Mouse (Mus musculus) neural tube, embryonic 14.5 days (tissue): ENCODE measurements at regions not wholly inside any gene's neighbourhood (a gene's known extent, or its start where the extent isn't known, plus 50 kb on each side); places are given as distances from the start of the nearest gene placed in this dataset.

ENCODE experiments used
- ATAC-seq: fragments of 200-750 bp; cut with Nextera tagmentation; 2 replicates; pipeline ENCODE4 v1.8.0; 2017; ENCODE audit warnings: low read depth, mild to moderate bottlenecking, moderate TSS enrichment, moderate library complexity
- H3K27ac ChIP-seq: fragments of 300-500 bp; sonication (generic); 2 replicates; pipeline ENCODE4 v1.5.1; 2014; ENCODE audit warnings: low read depth, mild to moderate bottlenecking, control low read depth, low read length, moderate library complexity, mixed read lengths
- H3K27me3 ChIP-seq: fragments of 300-500 bp; sonication (generic); 2 replicates; pipeline ENCODE4 v1.6.1; 2014; ENCODE audit warnings: low read length; ENCODE audit not compliant: control insufficient read depth, insufficient read depth
- H3K36me3 ChIP-seq: fragments of 300-500 bp; sonication (generic); 2 replicates; pipeline ENCODE4 v1.6.1; 2014; ENCODE audit warnings: low read length, mixed read lengths; ENCODE audit not compliant: control insufficient read depth, insufficient read depth
- H3K4me1 ChIP-seq: fragments of 300-500 bp; sonication (generic); 2 replicates; pipeline ENCODE4 v1.6.1; 2014; ENCODE audit warnings: low read length; ENCODE audit not compliant: control insufficient read depth, insufficient read depth
- H3K4me2 ChIP-seq: fragments of 300-500 bp; sonication (generic); 2 replicates; pipeline ENCODE4 v1.6.1; 2014; ENCODE audit warnings: mild to moderate bottlenecking, low read depth, low read length, control low read depth
- H3K4me3 ChIP-seq: fragments of 300-500 bp; sonication (generic); 2 replicates; pipeline ENCODE4 v1.5.1; 2014; ENCODE audit warnings: low read depth, low read length, control low read depth, mixed read lengths
- H3K9ac ChIP-seq: fragments of 300-500 bp; sonication (generic); replicated peaks from 2 replicates; pipeline ENCODE4 v1.6.1; 2014; ENCODE audit warnings: low read depth, mild to moderate bottlenecking, control low read depth, low read length, mixed read lengths
- H3K9me3 ChIP-seq: fragments of 300-500 bp; sonication (generic); 2 replicates; pipeline ENCODE4 v1.6.1; 2016; ENCODE audit warnings: low read length; ENCODE audit not compliant: control insufficient read depth
- WGBS: fragments of 180-500 bp; shearing (Covaris S2); extraction: QIAGEN DNeasy Blood & Tissue Kit; methylation state at CpG from one replicate; pipeline ENCODE4 v1.1.7; 2014; 5-methylcytosine and 5-hydroxymethylcytosine counted together

DNA sequence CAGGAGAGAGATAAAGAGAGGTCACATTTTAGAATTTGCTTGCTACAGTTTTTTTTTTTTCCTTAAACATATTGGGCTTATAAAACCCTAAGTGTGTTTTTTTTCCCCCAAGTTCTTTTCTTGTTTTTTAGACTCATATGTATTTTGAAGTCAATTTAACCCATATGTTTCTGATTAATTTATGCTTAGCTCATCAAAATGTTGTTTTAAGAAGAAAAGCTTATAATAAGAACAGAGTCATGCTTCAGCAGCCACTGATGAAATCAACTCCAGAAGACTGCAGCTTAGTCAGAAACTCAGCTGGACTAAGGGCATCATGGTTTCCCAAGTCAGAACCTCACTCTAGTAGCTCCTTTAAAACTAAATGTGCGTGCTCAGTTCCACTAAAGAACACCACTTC lies 454.7 kb upstream of the Jag1 start:
- Histone ChIP-seq H3K4me1 (no peaks in the 10 kb centered on the region), H3K27me3 (no peaks in the 10 kb centered on the region), H3K4me3 (no peak overlapping the region), H3K36me3 (no peaks in the 10 kb centered on the region), H3K9me3 (no peaks in the 10 kb centered on the region), H3K27ac (no peak overlapping the region), H3K4me2 (no peak overlapping the region), H3K9ac (no peak overlapping the region)
- no peak for ATAC-seq
- 95% methylated on average over 1 of the region's 1 CpGs for WGBS

DNA sequence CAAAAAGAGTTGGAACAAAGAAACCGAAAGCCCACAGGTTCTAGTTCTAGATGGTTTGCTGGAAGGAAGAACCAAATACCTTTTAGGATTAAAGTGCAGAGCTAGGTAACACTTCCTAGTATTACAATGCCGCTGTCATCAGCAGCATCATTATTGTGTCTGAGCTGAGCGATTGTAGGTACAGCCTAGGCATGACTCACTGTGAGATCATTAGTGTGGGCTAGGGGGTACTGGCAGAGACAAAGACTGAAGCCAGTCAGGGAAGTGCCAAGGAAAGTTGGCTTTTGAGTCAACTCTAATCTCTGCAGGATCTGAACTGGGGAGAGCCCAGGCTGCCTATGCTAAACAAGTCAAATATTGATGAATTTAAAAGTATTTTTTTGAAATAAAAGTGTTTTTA lies 450.2 kb upstream of the Jag1 start:
- no peaks in the 10 kb centered on the region for H3K27me3 ChIP-seq
- 96% methylated on average over 3 of the region's 3 CpGs for WGBS
- no peak overlapping the region for H3K4me2 ChIP-seq

DNA sequence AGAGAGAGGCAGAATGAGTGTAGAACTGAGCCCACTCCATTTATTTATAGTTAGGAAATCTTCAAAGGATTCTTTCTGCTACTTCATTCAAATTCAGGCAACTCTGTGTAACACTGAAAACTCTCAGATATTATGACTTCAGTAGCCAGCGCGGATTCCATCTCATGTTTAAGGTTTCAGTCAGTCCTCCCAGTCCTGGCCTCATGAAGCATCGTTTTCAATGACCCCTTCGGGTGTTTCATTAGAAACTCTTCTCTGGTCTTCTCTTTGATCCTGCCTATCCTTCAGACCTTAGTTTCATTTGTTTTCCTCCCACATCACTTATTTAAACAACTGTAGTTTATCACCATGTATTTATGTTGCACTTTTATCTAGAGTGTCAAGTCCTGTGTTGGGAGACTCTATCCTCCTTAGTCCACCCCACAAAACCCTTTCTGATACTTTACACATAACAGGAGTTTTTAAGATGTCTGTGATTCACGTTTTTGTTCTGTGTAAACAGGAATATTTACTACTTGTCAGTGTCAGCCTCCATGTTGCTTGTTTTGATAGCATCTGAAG lies 447.7 kb upstream of the Jag1 start:
- Histone ChIP-seq H3K27ac (no peak overlapping the region), H3K36me3 (no peaks in the 10 kb centered on the region), H3K27me3 (no peaks in the 10 kb centered on the region), H3K4me1 (no peaks in the 10 kb centered on the region), H3K4me2 (no peak overlapping the region), H3K9me3 (no peaks in the 10 kb centered on the region), H3K9ac (no peak overlapping the region), H3K4me3 (no peak overlapping the region)
- ATAC-seq: no peak
- WGBS: 79% methylated on average over 5 of the region's 5 CpGs

More for the DNA sequence above, 450.2 kb upstream of the Jag1 start:
- H3K4me1 ChIP-seq: no peaks in the 10 kb centered on the region
- ATAC-seq: no peak
- no peaks in the 10 kb centered on the region for H3K9me3 ChIP-seq
- H3K27ac ChIP-seq: no peak overlapping the region
- no peak overlapping the region for H3K4me3 ChIP-seq
- H3K9ac ChIP-seq: no peak overlapping the region
- no peaks in the 10 kb centered on the region for H3K36me3 ChIP-seq

DNA sequence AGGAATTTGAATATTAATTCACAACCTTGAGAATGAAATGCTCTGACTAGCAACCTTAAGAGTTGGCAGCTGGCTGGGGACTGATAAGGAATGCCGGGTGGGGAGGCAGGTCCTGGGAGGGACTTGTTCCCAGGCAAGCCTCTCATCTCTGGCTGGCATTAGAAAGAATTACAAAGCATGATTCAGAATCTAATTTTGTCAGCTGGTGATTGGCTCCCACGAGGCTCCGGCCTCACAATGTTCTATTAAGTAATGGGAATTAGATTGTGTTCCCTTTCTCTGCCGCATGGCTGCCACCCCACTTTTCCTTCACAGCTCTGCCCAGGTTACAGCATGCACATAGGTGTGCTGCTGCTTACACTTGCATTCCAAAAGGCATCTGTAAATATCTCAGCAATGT lies 443.9 kb upstream of the Jag1 start:
- WGBS: 41% methylated on average over 4 of the region's 4 CpGs
- ATAC-seq: peak; percentile 60; the same call in 1 of the 2 replicates
- H3K36me3 ChIP-seq: no peaks in the 10 kb centered on the region

DNA sequence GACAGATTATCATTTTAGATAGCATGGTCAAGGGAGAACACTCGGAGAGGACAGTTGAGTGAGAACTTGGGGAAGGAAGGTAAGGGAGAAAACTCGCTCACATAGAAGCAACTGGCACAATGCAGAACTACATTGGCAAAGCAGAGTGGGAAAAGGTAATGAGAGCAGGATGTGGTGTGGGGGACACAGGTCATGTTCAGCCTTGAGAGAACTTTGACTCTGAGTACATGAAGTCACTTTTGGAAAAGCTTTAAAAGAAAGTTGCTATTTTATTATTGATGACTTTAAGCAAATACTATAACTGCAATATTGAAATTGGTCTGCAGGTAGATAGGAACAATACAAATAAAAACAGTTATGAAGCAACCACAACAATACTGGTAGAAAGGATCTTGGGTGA lies 437.4 kb upstream of the Jag1 start:
- Histone ChIP-seq H3K4me1 (no peaks in the 10 kb centered on the region), H3K4me3 (no peak overlapping the region), H3K4me2 (no peak overlapping the region), H3K27ac (no peak overlapping the region), H3K27me3 (no peaks in the 10 kb centered on the region), H3K9ac (no peak overlapping the region), H3K9me3 (no peaks in the 10 kb centered on the region), H3K36me3 (no peaks in the 10 kb centered on the region)
- no peak for ATAC-seq
- 90% methylated on average over 2 of the region's 2 CpGs for WGBS

More for the DNA sequence above, 443.9 kb upstream of the Jag1 start:
- H3K4me3 ChIP-seq: no peak overlapping the region
- no peak overlapping the region for H3K9ac ChIP-seq
- H3K27ac ChIP-seq: no peak overlapping the region
- H3K27me3 ChIP-seq: no peaks in the 10 kb centered on the region
- H3K4me2 ChIP-seq: no peak overlapping the region
- H3K4me1 ChIP-seq: no peaks in the 10 kb centered on the region
- no peaks in the 10 kb centered on the region for H3K9me3 ChIP-seq

DNA sequence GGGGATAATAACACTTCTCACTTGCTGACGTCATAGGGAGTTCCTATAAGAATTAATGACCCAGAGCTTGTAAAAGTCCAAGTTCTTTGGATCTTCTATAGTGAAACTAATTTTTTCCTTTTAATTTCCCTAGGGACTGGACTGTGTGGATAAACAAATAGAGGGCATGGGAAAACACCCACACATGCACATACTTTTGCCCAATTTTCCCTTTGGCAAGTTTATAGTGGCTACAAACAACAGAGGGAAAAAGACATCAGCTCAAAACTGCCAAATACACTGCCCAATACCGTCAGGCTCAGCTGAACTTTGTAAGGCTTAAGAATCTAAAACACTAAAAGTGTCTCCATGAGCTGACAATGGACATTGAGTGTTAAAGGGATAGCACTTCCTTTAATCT lies 420.1 kb upstream of the Jag1 start:
- WGBS: 60% methylated on average over 2 of the region's 2 CpGs

DNA sequence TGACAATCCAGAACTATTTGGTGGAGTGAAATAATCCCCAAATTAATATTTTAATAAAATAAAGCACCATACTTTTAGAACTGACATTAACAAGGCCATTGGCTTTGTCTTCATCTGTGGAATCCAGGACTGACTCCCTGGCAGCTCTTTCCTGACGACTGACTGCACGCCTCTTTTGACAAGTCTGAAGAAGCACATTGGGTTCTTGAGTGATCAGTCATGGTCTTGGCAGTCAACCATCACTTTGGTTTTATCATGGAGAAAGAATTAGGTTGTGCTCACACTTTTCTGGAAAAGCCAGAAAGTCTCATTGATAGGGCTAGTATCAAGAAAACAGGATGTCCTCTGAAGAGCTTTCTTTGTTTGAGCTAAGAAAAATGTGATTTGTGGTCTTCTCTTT lies 399.8 kb upstream of the Jag1 start:
- no peaks in the 10 kb centered on the region for H3K27me3 ChIP-seq
- WGBS: 85% methylated on average over 2 of the region's 2 CpGs

More for the DNA sequence above, 420.1 kb upstream of the Jag1 start:
- ATAC-seq: no peak
- Histone ChIP-seq H3K27ac (no peak overlapping the region), H3K4me2 (no peak overlapping the region), H3K9ac (no peak overlapping the region), H3K4me1 (no peaks in the 10 kb centered on the region), H3K36me3 (no peaks in the 10 kb centered on the region), H3K9me3 (no peaks in the 10 kb centered on the region), H3K27me3 (no peaks in the 10 kb centered on the region), H3K4me3 (no peak overlapping the region)

DNA sequence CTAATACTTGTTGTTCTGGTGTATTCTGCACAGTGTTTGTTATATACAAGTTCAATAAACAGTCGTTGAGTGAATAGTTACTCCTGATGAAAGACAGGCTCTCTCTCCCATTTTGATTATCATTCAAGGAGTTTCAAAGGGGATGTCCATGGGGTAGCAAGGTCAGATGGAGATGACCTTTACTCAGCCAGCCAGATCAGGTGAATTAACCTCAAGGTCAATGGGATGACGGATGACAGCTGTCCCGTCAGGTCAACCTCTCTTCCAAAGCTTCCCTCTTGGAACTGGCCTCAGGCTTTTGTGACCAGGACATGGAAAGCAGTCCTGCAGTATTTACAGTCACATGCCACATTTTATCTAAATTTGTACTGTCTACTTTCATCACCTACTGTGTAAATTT lies 398.6 kb upstream of the Jag1 start:
- no peak overlapping the region for H3K4me3 ChIP-seq
- H3K4me1 ChIP-seq: no peaks in the 10 kb centered on the region
- WGBS: 73% methylated on average over 3 of the region's 3 CpGs
- no peaks in the 10 kb centered on the region for H3K36me3 ChIP-seq
- H3K27ac ChIP-seq: no peak overlapping the region
- no peak overlapping the region for H3K4me2 ChIP-seq
- H3K9ac ChIP-seq: no peak overlapping the region
- H3K9me3 ChIP-seq: no peaks in the 10 kb centered on the region
- ATAC-seq: no peak
- H3K27me3 ChIP-seq: no peaks in the 10 kb centered on the region

More for the DNA sequence above, 399.8 kb upstream of the Jag1 start:
- no peaks in the 10 kb centered on the region for H3K9me3 ChIP-seq
- no peaks in the 10 kb centered on the region for H3K36me3 ChIP-seq
- H3K27ac ChIP-seq: no peak overlapping the region
- H3K4me3 ChIP-seq: no peak overlapping the region
- no peak overlapping the region for H3K4me2 ChIP-seq
- no peaks in the 10 kb centered on the region for H3K4me1 ChIP-seq
- no peak overlapping the region for H3K9ac ChIP-seq
- no peak for ATAC-seq

DNA sequence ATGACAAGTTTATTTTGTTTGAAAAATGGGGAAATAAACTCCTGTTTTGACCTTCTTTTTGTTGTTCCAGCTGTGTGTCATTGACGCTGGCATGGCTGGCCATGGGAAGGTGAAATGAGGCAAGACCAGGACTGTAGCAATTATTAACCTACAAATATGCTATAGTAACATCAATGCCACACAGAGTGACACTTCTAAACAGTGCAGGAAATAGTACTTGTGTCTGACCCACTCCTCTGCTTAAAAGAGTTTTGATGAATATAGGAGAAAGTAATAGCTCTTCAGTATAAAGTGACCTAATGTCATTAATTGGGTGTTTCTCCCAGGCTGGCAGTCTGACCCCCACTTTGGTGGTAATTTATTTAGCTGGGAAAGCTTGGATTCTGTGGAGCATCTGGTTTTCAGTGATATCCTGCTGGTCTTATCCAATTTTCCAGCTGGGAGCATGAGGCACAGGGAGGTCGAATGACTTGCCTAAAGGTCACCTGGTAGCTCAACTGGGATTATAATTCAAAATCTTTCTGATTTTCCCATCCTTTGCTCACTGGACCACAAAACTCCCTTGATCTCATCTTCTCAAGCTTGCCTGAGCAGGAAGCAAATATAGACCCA lies 397.6 kb upstream of the Jag1 start:
- H3K9ac ChIP-seq: no peak overlapping the region
- H3K4me3 ChIP-seq: no peak overlapping the region
- no peak for ATAC-seq
- no peaks in the 10 kb centered on the region for H3K4me1 ChIP-seq
- no peak overlapping the region for H3K4me2 ChIP-seq
- H3K27ac ChIP-seq: no peak overlapping the region
- no peaks in the 10 kb centered on the region for H3K27me3 ChIP-seq
- H3K36me3 ChIP-seq: no peaks in the 10 kb centered on the region
- 46% methylated on average over 2 of the region's 2 CpGs for WGBS
- no peaks in the 10 kb centered on the region for H3K9me3 ChIP-seq
